Mouse (Mus musculus): ENCODE measurements around the gene Ppp1r14a.

- no peak for TF ChIP-seq POLR2A (IDR thresholded peaks at IDR 0.05; ENCODE audit: low read depth, low read length)
- TF ChIP-seq CTCF (IDR thresholded peaks at IDR 0.05; ENCODE audit: extremely low read depth, insufficient read length, insufficient replicate concordance, low read depth, low read length): no peak
Measured at GRCm38 (mm10) chr7:29342489-29343092, 53.5 kb downstream of the Ppp1r14a start.

All from small intestine, adult 2 months (tissue).